Mouse (Mus musculus): Measurements from ENCODE around the gene N4bp2l2.

Gene N4bp2l2

GRCm38 (mm10) chr5:150561783-150562182 is 104.2 kb downstream of the N4bp2l2 start:
- no peak for DNase-seq (ENCODE audit: low read depth, low spot score)

GRCm38 (mm10) chr5:150561376-150561775 is 104.6 kb downstream of the N4bp2l2 start:
- no peak for DNase-seq (ENCODE audit: low read depth, low spot score)

GRCm38 (mm10) chr5:150560851-150561250 is 105.1 kb downstream of the N4bp2l2 start:
- no peak for DNase-seq (ENCODE audit: low read depth, low spot score)

DNA sequence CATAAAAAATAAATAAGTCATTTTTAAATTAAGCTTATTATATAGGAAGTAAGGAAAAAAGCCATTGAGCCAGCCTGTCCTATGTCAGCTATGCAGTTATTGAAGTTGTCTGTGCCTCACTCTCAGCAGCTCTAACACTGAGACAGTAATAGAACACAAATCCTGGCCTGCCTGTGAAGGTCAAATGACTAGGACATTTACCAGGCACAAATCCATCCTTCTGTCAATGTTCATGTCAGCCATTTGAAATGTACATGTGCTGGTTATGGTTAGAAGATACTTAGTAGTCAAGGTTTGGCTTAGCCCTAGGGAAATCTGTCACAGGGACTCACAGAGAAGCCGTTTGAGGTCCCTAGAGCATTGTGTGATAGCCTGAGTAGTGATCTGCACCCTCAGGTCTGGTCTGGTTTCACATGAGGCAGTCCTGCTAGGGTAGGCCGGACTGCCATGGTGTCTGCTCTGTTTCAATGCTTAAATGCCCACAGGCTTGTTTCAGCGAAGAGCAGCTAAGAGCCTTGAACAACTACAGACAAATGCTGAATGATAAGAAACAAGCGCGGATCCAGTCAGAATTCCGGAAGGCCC is 106.4 kb downstream of the N4bp2l2 start:
- no peak for DNase-seq (ENCODE audit: low read depth, low spot score)

All from R1 (cell line).